ENCODE assay signal across 8 mouse cellular contexts in genomic region chr10:126979636-126980151, GRCm38 (mm10). TPM values are rescaled to one million over a fixed set of nuclear protein-coding genes. Genes with fewer than 3 reads are reported as not detected.
A peak's percentile ranks its signal among the peaks of the same experiment; 100 is the strongest.
DNase-seq lines count a peak whose midpoint lies in the region; ATAC-seq and TF ChIP-seq lines count a peak whose summit lies in the region.

No protein-coding gene starts in this region.

- H3K9ac ChIP-seq in heart, embryonic 16.5 days (ENCODE audit: low read length) = peak overlapping the region; percentile 98

- under 1% methylated on average over 57 of the region's 57 CpGs for WGBS in embryonic facial prominence, embryonic 10.5 days
- under 1% methylated on average over 41 of the region's 57 CpGs for WGBS in heart, embryonic 16.5 days
- under 1% methylated on average over 57 of the region's 57 CpGs for WGBS in small intestine, adult 2 months

- no peak for ATAC-seq in heart, embryonic 16.5 days (replicated peaks; ENCODE audit: extremely low read depth, insufficient read depth, low FRiP score)
- no peak for ATAC-seq in megakaryocyte-erythroid progenitor cell, adult 5-6 weeks (replicated peaks; ENCODE audit: low FRiP score, low TSS enrichment, poor library complexity, severe bottlenecking)

- H3ac ChIP-seq in C2C12 (ENCODE audit: control insufficient read depth, insufficient read length, low read depth) = peak overlapping the region; percentile 82

- peaks cover 57% of the 10 kb centered on the region for H3K79me2 ChIP-seq in C2C12 (ENCODE audit: control insufficient read depth, insufficient read depth)

- DNase-seq in T-cell, adult 2 months (ENCODE audit: low spot score) = peak; percentile 31
- DNase-seq in embryonic facial prominence, embryonic 10.5 days (ENCODE audit: low spot score) = peak; percentile 72
- DNase-seq in layer of hippocampus, postnatal 14 days (ENCODE audit: low spot score in 2 of 2) = peak; percentile 50 to 59
- peak; percentile 60 for DNase-seq in lung, postnatal 36 days

- peaks cover 51% of the 10 kb centered on the region for H3K79me3 ChIP-seq in C2C12 (ENCODE audit: low read depth)

- peak overlapping the region; percentile 82 for H3K4me2 ChIP-seq in heart, embryonic 16.5 days (ENCODE audit: low read depth, low read length)

- H3K4me3 ChIP-seq in C2C12 (ENCODE audit: insufficient read depth, poor library complexity, severe bottlenecking) = peak overlapping the region; percentile 85
- peak overlapping the region; percentile 100 for H3K4me3 ChIP-seq in embryonic facial prominence, embryonic 10.5 days
- H3K4me3 ChIP-seq in heart, embryonic 16.5 days (ENCODE audit: low read length) = peak overlapping the region; percentile 79
- H3K4me3 ChIP-seq in small intestine, adult 2 months (ENCODE audit: low read depth, low read length) = peak overlapping the region; percentile 88

- H3K9me3 ChIP-seq in embryonic facial prominence, embryonic 10.5 days = no peaks in the 10 kb centered on the region
- no peaks in the 10 kb centered on the region for H3K9me3 ChIP-seq in heart, embryonic 16.5 days (replicated peaks; ENCODE audit: control insufficient read depth, low read length)

- TF ChIP-seq POLR2A in small intestine, adult 2 months (IDR thresholded peaks at IDR 0.05; ENCODE audit: low read depth, low read length) = no peak; the same call in 1 of the 2 replicates

- no peaks in the 10 kb centered on the region for H3K27me3 ChIP-seq in C2C12 (ENCODE audit: control insufficient read depth, insufficient read depth, insufficient read length)
- 0 out of 2 replicates have a peak, but pooled peaks cover 8% of the 10 kb centered on the region for H3K27me3 ChIP-seq in embryonic facial prominence, embryonic 10.5 days (replicated peaks; ENCODE audit: low read depth, poor library complexity, severe bottlenecking)
- no peaks in the 10 kb centered on the region for H3K27me3 ChIP-seq in heart, embryonic 16.5 days (ENCODE audit: control insufficient read depth, insufficient read depth, low read length)
- no peaks in the 10 kb centered on the region for H3K27me3 ChIP-seq in small intestine, adult 2 months (ENCODE audit: control insufficient read depth, insufficient read depth, low read length)

- peaks cover 13% of the 10 kb centered on the region for H3K36me3 ChIP-seq in C2C12 (ENCODE audit: control insufficient read depth, insufficient read depth)
- H3K36me3 ChIP-seq in embryonic facial prominence, embryonic 10.5 days (replicated peaks) = peaks cover 17% of the 10 kb centered on the region
- no peaks in the 10 kb centered on the region for H3K36me3 ChIP-seq in heart, embryonic 16.5 days (ENCODE audit: control insufficient read depth, insufficient read depth)
- H3K36me3 ChIP-seq in small intestine, adult 2 months (ENCODE audit: control insufficient read depth, insufficient read depth, low read length) = peaks cover 2% of the 10 kb centered on the region; the same call in 1 of the 2 replicates

- no peak for TF ChIP-seq CTCF in C2C12 (IDR thresholded peaks at IDR 0.05; ENCODE audit: control insufficient read depth, insufficient read depth, insufficient read length)
- TF ChIP-seq CTCF in small intestine, adult 2 months (IDR thresholded peaks at IDR 0.05; ENCODE audit: extremely low read depth, insufficient read length, insufficient replicate concordance, low read depth, low read length) = no peak

- H3K27ac ChIP-seq in embryonic facial prominence, embryonic 10.5 days (replicated peaks) = peak overlapping the region; percentile 98
- peak overlapping the region; percentile 97 for H3K27ac ChIP-seq in heart, embryonic 16.5 days (ENCODE audit: low read length)
- peak overlapping the region; percentile 96 for H3K27ac ChIP-seq in small intestine, adult 2 months (ENCODE audit: insufficient read depth, low read depth, low read length)

- H3K4me1 ChIP-seq in embryonic facial prominence, embryonic 10.5 days = peaks cover 66% of the 10 kb centered on the region
- peaks cover 48% of the 10 kb centered on the region for H3K4me1 ChIP-seq in heart, embryonic 16.5 days (ENCODE audit: control insufficient read depth, insufficient read depth, low read length)
- peaks cover 36% of the 10 kb centered on the region for H3K4me1 ChIP-seq in small intestine, adult 2 months (ENCODE audit: control insufficient read depth, insufficient read depth, insufficient read length, low read length)

TF ChIP-seq in C2C12, 6 proteins besides CTCF, POLR2A, EP300 and RAD21:
- TF ChIP-seq FOSL1 (IDR thresholded peaks at IDR 0.05; ENCODE audit: insufficient read depth, low read length, poor library complexity, severe bottlenecking) = no peak
- no peak for TF ChIP-seq MYOG (IDR thresholded peaks at IDR 0.05; ENCODE audit: control insufficient read depth, extremely low read depth, insufficient read length)
- TF ChIP-seq CEBPB (IDR thresholded peaks at IDR 0.05; ENCODE audit: low read depth) = no peak
- no peak for TF ChIP-seq MAX (IDR thresholded peaks at IDR 0.05)
- TF ChIP-seq USF1 (IDR thresholded peaks at IDR 0.05; ENCODE audit: low read depth) = no peak
- TF ChIP-seq MYOD1 (IDR thresholded peaks at IDR 0.05; ENCODE audit: control insufficient read depth, insufficient read length, low read depth) = no peak

RNA-seq across cellular contexts. Expression of gene Ctdsp2, which starts 1.2 kb away (rescaled TPM):
- polyA plus RNA-seq in C2C12 (2012; fragmentation: generic; extraction: Trizol) = 57.5 TPM
- 46.2 and 49.3 TPM in 2 replicates for polyA plus RNA-seq in embryonic facial prominence, embryonic 10.5 days (2016; fragmentation: Nextera tagmentation; extraction: Ambion mirVana)
- polyA plus RNA-seq in heart, embryonic 16.5 days (2015; fragmentation: Nextera tagmentation; extraction: Ambion mirVana) = 38.2 and 41.8 TPM in 2 replicates
- total RNA-seq in layer of hippocampus, postnatal 14 days (2021) = 10 to 100 TPM; 90.7 to 93.6 TPM
- 43.9 and 118 TPM in 2 replicates for polyA plus RNA-seq in small intestine, adult 2 months (2012; rRNA removed)
- total RNA-seq in megakaryocyte-erythroid progenitor cell, adult 5-6 weeks (2014; fragmentation: Nextera tagmentation) = 54.7 and 56.7 TPM in 2 replicates
- 18.3 and 24.7 TPM in 2 replicates for total RNA-seq in megakaryocyte-erythroid progenitor cell, adult 5-6 weeks (2017)

RNA-seq across cellular contexts. Expression of gene Avil, which starts 20.8 kb away (rescaled TPM):
- 0.13 TPM for polyA plus RNA-seq in C2C12 (2012; fragmentation: generic; extraction: Trizol)
- 0.06 and 0.44 TPM in 2 replicates for polyA plus RNA-seq in embryonic facial prominence, embryonic 10.5 days (2016; fragmentation: Nextera tagmentation; extraction: Ambion mirVana)
- polyA plus RNA-seq in heart, embryonic 16.5 days (2015; fragmentation: Nextera tagmentation; extraction: Ambion mirVana) = 0.27 and 0.84 TPM in 2 replicates
- under 1 TPM; 0.48 to 0.62 TPM for total RNA-seq in layer of hippocampus, postnatal 14 days (2021)
- polyA plus RNA-seq in small intestine, adult 2 months (2012; rRNA removed) = 2.4 and 6.9 TPM in 2 replicates
- total RNA-seq in megakaryocyte-erythroid progenitor cell, adult 5-6 weeks (2014; fragmentation: Nextera tagmentation) = not detected in 2 replicates
- 0.38 TPM in 1 of 2 replicates, not detected in the other for total RNA-seq in megakaryocyte-erythroid progenitor cell, adult 5-6 weeks (2017)

RNA-seq across cellular contexts. Expression of gene Tsfm, which starts 50.9 kb away (rescaled TPM):
- 66.0 TPM for polyA plus RNA-seq in C2C12 (2012; fragmentation: generic; extraction: Trizol)
- polyA plus RNA-seq in embryonic facial prominence, embryonic 10.5 days (2016; fragmentation: Nextera tagmentation; extraction: Ambion mirVana) = 103 and 106 TPM in 2 replicates
- 89.3 and 93.4 TPM in 2 replicates for polyA plus RNA-seq in heart, embryonic 16.5 days (2015; fragmentation: Nextera tagmentation; extraction: Ambion mirVana)
- total RNA-seq in layer of hippocampus, postnatal 14 days (2021) = 10 to 100 TPM; 27.4 to 31.9 TPM
- polyA plus RNA-seq in small intestine, adult 2 months (2012; rRNA removed) = 24.7 and 36.4 TPM in 2 replicates
- total RNA-seq in megakaryocyte-erythroid progenitor cell, adult 5-6 weeks (2014; fragmentation: Nextera tagmentation) = 41.6 and 61.2 TPM in 2 replicates
- 55.5 and 63.3 TPM in 2 replicates for total RNA-seq in megakaryocyte-erythroid progenitor cell, adult 5-6 weeks (2017)
